Mouse (Mus musculus) hindbrain, embryonic 15.5 days (tissue): ENCODE measurements around the gene 4933430I17Rik. TPM values are rescaled to one million over a fixed set of nuclear protein-coding genes. Genes with fewer than 3 reads are reported as not detected.

Experiments used
- ATAC-seq: fragments of 200-750 bp; cut with Nextera tagmentation; 2 replicates; pipeline ENCODE4 v1.8.0; 2017; ENCODE audit warnings: low read depth, moderate number of reproducible peaks, moderate TSS enrichment; ENCODE audit not compliant: low FRiP score
- H3K27ac ChIP-seq: fragments of 300-500 bp; sonication (generic); replicated peaks from 2 replicates; pipeline ENCODE4 v1.5.1; 2015; ENCODE audit warnings: mild to moderate bottlenecking, inconsistent platforms
- H3K27me3 ChIP-seq: fragments of 300-500 bp; sonication (generic); 2 replicates; pipeline ENCODE4 v1.6.1; 2015; ENCODE audit warnings: control low read depth, inconsistent platforms
- H3K36me3 ChIP-seq: fragments of 300-500 bp; sonication (generic); 2 replicates; pipeline ENCODE4 v1.6.1; 2015; ENCODE audit warnings: control low read depth, inconsistent platforms
- H3K4me1 ChIP-seq: fragments of 300-500 bp; sonication (generic); replicated peaks from 2 replicates; pipeline ENCODE4 v1.6.1; 2015; ENCODE audit warnings: control low read depth, inconsistent platforms
- H3K4me2 ChIP-seq: fragments of 300-500 bp; sonication (generic); 2 replicates; pipeline ENCODE4 v1.6.1; 2015; ENCODE audit warnings: moderate library complexity, mild to moderate bottlenecking, inconsistent platforms
- H3K4me3 ChIP-seq: fragments of 300-500 bp; sonication (generic); 2 replicates; pipeline ENCODE4 v1.5.1; 2015; ENCODE audit warnings: mild to moderate bottlenecking, inconsistent platforms
- H3K9ac ChIP-seq: fragments of 300-500 bp; sonication (generic); 2 replicates; pipeline ENCODE4 v1.6.1; 2015; ENCODE audit warnings: inconsistent platforms
- H3K9me3 ChIP-seq: fragments of 300-500 bp; sonication (generic); 2 replicates; pipeline ENCODE4 v1.6.1; 2016; ENCODE audit warnings: control low read depth, inconsistent platforms
- whole genome bisulfite sequencing: fragments of 180-500 bp; shearing (Covaris S2); methylation state at CpG from one replicate; pipeline ENCODE4 v1.1.7; 2015; 5-methylcytosine and 5-hydroxymethylcytosine counted together
- polyA plus RNA-seq: library from polyadenylated mRNA; unstranded; fragments of >200 nt; fragmentation: Nextera tagmentation; extraction: Ambion mirVana; gene quantifications from 2 replicates; pipeline ENCODE4 v1.2.1, GENCODE M21; 2015

Gene 4933430I17Rik
- polyA plus RNA-seq, 1 experiment from 2014 or later = 0.65 TPM

DNA sequence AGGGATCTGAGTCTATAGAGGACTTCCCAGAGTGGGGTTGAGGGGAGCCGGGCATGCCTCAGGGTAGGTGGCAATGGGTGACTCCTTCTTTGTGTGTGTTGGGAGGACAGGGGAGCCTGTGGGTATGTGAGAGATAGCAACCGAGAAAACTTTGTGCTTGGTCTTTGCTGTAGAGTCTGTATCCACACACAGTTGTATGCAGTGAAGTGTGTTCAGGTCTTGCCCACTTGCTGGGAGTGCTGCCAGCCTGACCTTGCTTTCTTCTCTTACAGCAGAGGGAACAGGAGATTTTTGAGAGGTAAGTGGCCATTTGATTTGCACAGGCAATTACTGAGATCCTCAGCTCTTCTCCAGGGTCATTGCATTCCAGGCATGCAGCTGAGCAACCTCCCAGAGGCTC lies 37.3 kb upstream of the 4933430I17Rik start:
- ATAC-seq = no peak

GRCm38 (mm10) chr4:62492682-62493081 lies 32.5 kb upstream of the 4933430I17Rik start:
- Histone ChIP-seq H3K9ac (no peak overlapping the region), H3K36me3 (0 out of 2 replicates have a peak, but pooled peaks cover 2% of the 10 kb centered on the region), H3K9me3 (no peaks in the 10 kb centered on the region), H3K27me3 (no peaks in the 10 kb centered on the region), H3K4me2 (no peak overlapping the region), H3K27ac (no peak overlapping the region), H3K4me3 (no peak overlapping the region), H3K4me1 (no peaks in the 10 kb centered on the region)
- 72% methylated on average over 2 of the region's 2 CpGs for WGBS
- no peak for ATAC-seq

More for the DNA sequence above, 37.3 kb upstream of the 4933430I17Rik start:
- Histone ChIP-seq H3K9ac (no peak overlapping the region), H3K4me3 (no peak overlapping the region), H3K27ac (no peak overlapping the region), H3K4me1 (no peaks in the 10 kb centered on the region), H3K36me3 (no peaks in the 10 kb centered on the region), H3K27me3 (no peaks in the 10 kb centered on the region), H3K9me3 (no peaks in the 10 kb centered on the region), H3K4me2 (no peak overlapping the region)
- 74% methylated on average over 2 of the region's 2 CpGs for WGBS

- no peak overlapping the region for H3K4me2 ChIP-seq
- 67% methylated on average over 9 of the region's 9 CpGs for WGBS
- no peaks in the 10 kb centered on the region for H3K9me3 ChIP-seq
- ATAC-seq = no peak
- no peaks in the 10 kb centered on the region for H3K27me3 ChIP-seq
- H3K4me1 ChIP-seq = no peaks in the 10 kb centered on the region
- no peak overlapping the region for H3K9ac ChIP-seq
- no peak overlapping the region for H3K4me3 ChIP-seq
- peaks cover 12% of the 10 kb centered on the region for H3K36me3 ChIP-seq
- H3K27ac ChIP-seq = no peak overlapping the region
Observed at GRCm38 (mm10) chr4:62494230-62494629, 30.9 kb upstream of the 4933430I17Rik start.

GRCm38 (mm10) chr4:62495946-62496345 lies 29.2 kb upstream of the 4933430I17Rik start:
- Histone ChIP-seq H3K4me2 (no peak overlapping the region), H3K36me3 (peaks cover 16% of the 10 kb centered on the region), H3K4me3 (no peak overlapping the region), H3K27me3 (no peaks in the 10 kb centered on the region), H3K9ac (no peak overlapping the region), H3K9me3 (no peaks in the 10 kb centered on the region), H3K4me1 (peaks cover 2% of the 10 kb centered on the region), H3K27ac (no peak overlapping the region)
- no peak for ATAC-seq
- 78% methylated on average over 8 of the region's 8 CpGs for WGBS

- peaks cover 16% of the 10 kb centered on the region for H3K36me3 ChIP-seq
- no peak overlapping the region for H3K27ac ChIP-seq
- H3K9ac ChIP-seq = no peak overlapping the region
- ATAC-seq = 0 out of 2 replicates have a peak, but pooled peaks have one; percentile 35
- H3K27me3 ChIP-seq = no peaks in the 10 kb centered on the region
- H3K4me1 ChIP-seq = peaks cover 9% of the 10 kb centered on the region
- WGBS = 70% methylated on average over 8 of the region's 8 CpGs
- no peak overlapping the region for H3K4me3 ChIP-seq
- H3K4me2 ChIP-seq = no peak overlapping the region
- no peaks in the 10 kb centered on the region for H3K9me3 ChIP-seq
Observed at GRCm38 (mm10) chr4:62496815-62497214, 28.4 kb upstream of the 4933430I17Rik start.

- Histone ChIP-seq H3K9ac (no peak overlapping the region), H3K9me3 (no peaks in the 10 kb centered on the region), H3K27me3 (no peaks in the 10 kb centered on the region), H3K27ac (no peak overlapping the region), H3K4me1 (peaks cover 12% of the 10 kb centered on the region), H3K4me2 (peak overlapping the region; percentile 73), H3K4me3 (no peak overlapping the region), H3K36me3 (peaks cover 16% of the 10 kb centered on the region)
- 88% methylated on average over 4 of the region's 4 CpGs for WGBS
- no peak for ATAC-seq
Observed at GRCm38 (mm10) chr4:62500799-62501198, 24.4 kb upstream of the 4933430I17Rik start.

DNA sequence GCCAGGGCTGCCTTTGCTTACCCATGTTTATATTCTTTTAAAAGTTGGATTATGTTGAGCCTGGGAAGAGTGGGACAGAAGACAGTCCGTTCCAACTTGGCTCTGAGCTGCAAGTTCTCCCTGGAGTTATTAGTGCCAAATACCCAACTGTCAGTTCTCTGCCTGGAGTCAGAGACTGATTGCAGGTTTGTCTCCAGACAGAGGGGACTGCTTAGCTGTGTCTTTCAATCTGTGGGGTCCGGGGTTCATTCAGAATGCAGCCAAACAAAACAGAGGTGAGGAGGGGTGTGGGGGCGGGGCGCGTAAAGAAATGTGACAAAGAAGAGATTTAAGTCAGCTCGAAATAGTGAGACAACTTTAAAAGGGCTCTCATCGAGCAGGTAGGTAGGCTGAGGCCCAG lies 23.6 kb upstream of the 4933430I17Rik start:
- peaks cover 12% of the 10 kb centered on the region for H3K4me1 ChIP-seq
- H3K9ac ChIP-seq = peak overlapping the region; percentile 63
- ATAC-seq = no peak; the same call in 1 of the 2 replicates
- H3K27me3 ChIP-seq = no peaks in the 10 kb centered on the region
- peak overlapping the region; percentile 73 for H3K4me2 ChIP-seq
- peaks cover 16% of the 10 kb centered on the region for H3K36me3 ChIP-seq
- H3K27ac ChIP-seq = peak overlapping the region; percentile 76
- WGBS = under 1% methylated on average over 7 of the region's 7 CpGs
- H3K4me3 ChIP-seq = peak overlapping the region; percentile 77
- H3K9me3 ChIP-seq = no peaks in the 10 kb centered on the region

DNA sequence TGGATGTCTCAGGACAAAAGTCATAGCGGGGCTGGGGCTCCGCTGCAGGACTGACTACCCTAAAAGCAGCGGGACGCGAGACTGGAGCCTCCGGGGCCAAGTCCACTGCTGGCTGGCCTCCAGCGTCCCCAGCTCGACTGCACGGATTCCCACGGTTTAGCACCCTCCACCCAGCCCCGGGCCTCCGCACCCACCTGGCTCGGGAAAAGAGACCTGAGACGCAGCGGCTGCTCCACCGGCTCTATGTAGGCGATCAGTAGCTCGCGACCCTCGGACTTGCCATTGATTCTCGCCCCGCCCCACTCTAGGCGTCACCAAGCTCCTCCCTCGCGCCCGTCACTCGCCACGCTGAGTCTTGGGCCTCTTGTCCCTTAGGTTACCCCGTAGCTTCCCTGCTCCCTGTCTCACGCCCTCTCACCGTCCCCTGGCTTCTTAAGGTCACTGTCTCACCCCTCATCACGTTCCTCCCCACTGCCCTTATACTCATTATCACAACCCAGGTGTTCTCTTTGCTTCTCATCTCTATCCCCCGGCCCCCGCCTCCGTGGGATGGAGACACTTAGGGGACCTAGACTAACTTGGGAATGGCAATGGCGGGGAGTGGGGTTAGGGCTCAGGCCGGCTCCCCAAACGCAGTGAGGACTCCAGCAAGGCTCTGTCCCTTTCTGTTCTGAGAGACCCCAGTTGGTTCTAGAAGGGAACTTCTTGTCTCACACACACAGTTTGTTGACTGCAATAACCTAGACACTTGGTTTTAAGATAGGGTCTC lies 23.0 kb upstream of the 4933430I17Rik start:
- peak overlapping the region; percentile 73 for H3K4me2 ChIP-seq
- H3K36me3 ChIP-seq = peaks cover 15% of the 10 kb centered on the region
- peak; percentile 97 for ATAC-seq
- H3K27ac ChIP-seq = peak overlapping the region; percentile 76
- peak overlapping the region; percentile 63 for H3K9ac ChIP-seq
- no peaks in the 10 kb centered on the region for H3K9me3 ChIP-seq
- peak overlapping the region; percentile 77 for H3K4me3 ChIP-seq
- no peaks in the 10 kb centered on the region for H3K27me3 ChIP-seq
- peaks cover 12% of the 10 kb centered on the region for H3K4me1 ChIP-seq
- 1% methylated on average over 35 of the region's 38 CpGs for WGBS

DNA sequence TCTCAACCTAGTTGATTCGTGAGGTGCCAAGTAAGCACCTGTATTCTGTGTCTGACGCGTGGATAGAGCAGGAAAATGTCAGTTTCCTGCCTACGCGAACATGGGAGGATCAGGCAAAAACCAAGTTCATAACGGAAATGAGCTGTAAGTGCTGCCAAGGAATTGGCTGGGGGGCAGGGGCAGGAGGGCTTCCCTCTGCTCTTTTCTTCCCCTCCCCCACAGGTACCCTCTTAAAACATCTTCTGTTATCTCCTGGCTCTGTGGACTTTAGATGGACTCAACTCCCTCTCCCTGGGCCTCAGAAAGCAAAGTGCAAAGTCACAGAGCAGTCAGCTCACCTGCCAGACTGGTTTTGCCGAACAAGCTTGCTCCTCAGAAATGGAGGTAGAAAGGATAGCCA lies 22.2 kb upstream of the 4933430I17Rik start:
- no peak overlapping the region for H3K4me3 ChIP-seq
- ATAC-seq = no peak
- H3K4me1 ChIP-seq = peaks cover 12% of the 10 kb centered on the region
- H3K9ac ChIP-seq = no peak overlapping the region
- no peaks in the 10 kb centered on the region for H3K27me3 ChIP-seq
- H3K9me3 ChIP-seq = no peaks in the 10 kb centered on the region
- peaks cover 15% of the 10 kb centered on the region for H3K36me3 ChIP-seq
- H3K4me2 ChIP-seq = no peak overlapping the region
- 78% methylated on average over 7 of the region's 7 CpGs for WGBS
- H3K27ac ChIP-seq = no peak overlapping the region

GRCm38 (mm10) chr4:62503374-62503970 lies 21.7 kb upstream of the 4933430I17Rik start, which contains the start of gene Hdhd3:
TSS of gene Hdhd3 (minus strand) at chr4:62503467.
- Histone ChIP-seq H3K27ac (peak within 1 kb of the TSS; percentile 76; the same call in 1 of the 2 replicates), H3K4me2 (peak within 1 kb of the TSS; percentile 73), H3K9me3 (no peaks in the 10 kb centered on the region), H3K4me3 (peak within 1 kb of the TSS; percentile 77), H3K36me3 (peaks cover 16% of the 10 kb centered on the region), H3K27me3 (no peaks in the 10 kb centered on the region), H3K9ac (peak within 1 kb of the TSS; percentile 63), H3K4me1 (peaks cover 12% of the 10 kb centered on the region)
- no peak for ATAC-seq
- WGBS = 84% methylated on average over 3 of the region's 3 CpGs

DNA sequence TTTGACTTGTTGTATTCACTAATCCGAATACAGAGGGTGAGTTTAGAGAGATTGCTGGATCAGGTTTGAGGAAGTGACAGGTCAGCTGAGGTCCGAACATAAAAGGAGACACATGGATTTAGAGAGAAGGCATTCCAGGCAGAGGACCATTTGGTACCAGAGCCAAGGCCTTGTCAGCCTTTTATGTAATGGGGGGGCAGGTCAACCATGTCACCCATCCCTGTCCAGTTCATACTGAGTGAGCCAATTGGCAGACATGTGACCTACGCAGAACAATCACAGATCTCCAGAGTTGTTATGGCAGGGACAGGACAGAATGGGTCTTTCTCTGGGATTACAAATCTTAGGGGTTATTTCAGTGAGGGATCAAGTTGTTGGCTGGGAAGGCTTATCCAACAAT lies 19.2 kb upstream of the 4933430I17Rik start:
- no peak for ATAC-seq

DNA sequence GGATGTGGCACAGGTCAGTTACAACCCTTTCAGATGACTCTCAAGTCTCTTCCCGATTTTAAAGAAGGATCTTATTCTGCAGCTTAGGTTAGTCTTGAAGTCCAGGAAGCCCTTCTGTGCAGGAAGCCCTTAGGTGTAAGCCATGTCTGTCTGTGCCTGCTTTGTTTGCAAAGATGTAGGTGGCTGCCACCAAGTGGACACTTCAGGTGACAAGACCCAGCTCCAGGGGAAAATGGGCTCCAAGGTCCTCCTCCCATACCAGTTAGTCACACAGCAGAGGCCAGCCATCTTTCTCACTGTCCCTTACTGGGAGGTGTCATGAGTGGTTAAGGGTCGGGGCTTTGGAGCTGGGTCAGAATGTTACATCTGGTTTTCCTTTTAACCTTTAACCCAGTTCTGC lies 18.4 kb upstream of the 4933430I17Rik start:
- Histone ChIP-seq H3K9me3 (no peaks in the 10 kb centered on the region), H3K27me3 (no peaks in the 10 kb centered on the region), H3K36me3 (peaks cover 30% of the 10 kb centered on the region), H3K4me2 (no peak overlapping the region), H3K27ac (no peak overlapping the region), H3K4me3 (no peak overlapping the region), H3K4me1 (peaks cover 3% of the 10 kb centered on the region; the same call in 1 of the 2 replicates), H3K9ac (no peak overlapping the region)
- WGBS = 77% methylated on average over 2 of the region's 2 CpGs
- ATAC-seq = no peak

More for the DNA sequence above, 19.2 kb upstream of the 4933430I17Rik start:
- Histone ChIP-seq H3K4me1 (peaks cover 9% of the 10 kb centered on the region), H3K27ac (no peak overlapping the region), H3K36me3 (peaks cover 22% of the 10 kb centered on the region), H3K9ac (no peak overlapping the region), H3K4me2 (no peak overlapping the region), H3K4me3 (no peak overlapping the region), H3K9me3 (no peaks in the 10 kb centered on the region), H3K27me3 (no peaks in the 10 kb centered on the region)
- 82% methylated on average over 3 of the region's 3 CpGs for WGBS
